Mouse (Mus musculus): Measurements from ENCODE around the gene Tuba1a. TPM values are rescaled to one million over a fixed set of nuclear protein-coding genes. Genes with fewer than 3 reads are reported as not detected.

Gene Tuba1a
- total and polyA plus RNA-seq, 2 experiments from 2014 or later = 15,641 to 20,461 TPM

GRCm38 (mm10) chr15:98901530-98901929 is 52.0 kb downstream of the Tuba1a start:
- Histone ChIP-seq H3K36me3 (ENCODE audit: insufficient read depth, low read length) (peaks cover 6% of the 10 kb centered on the region), H3K9me3 (ENCODE audit: low read length) (no peaks in the 10 kb centered on the region), H3K4me3 (ENCODE audit: low read depth, low read length) (no peak overlapping the region), H3K4me1 (ENCODE audit: insufficient read depth, low read length) (peaks cover 6% of the 10 kb centered on the region; the same call in 1 of the 2 replicates), H3K4me2 (ENCODE audit: low read depth, low read length, poor library complexity, severe bottlenecking) (no peak overlapping the region), H3K27me3 (ENCODE audit: insufficient read depth, low read length) (peaks cover 27% of the 10 kb centered on the region), H3K27ac (ENCODE audit: low read depth, low read length) (no peak overlapping the region), H3K9ac (replicated peaks; ENCODE audit: low read length, poor library complexity, severe bottlenecking) (no peak overlapping the region)
- no peak for DNase-seq (ENCODE audit: low spot score)
- no peak for ATAC-seq (ENCODE audit: low FRiP score)
- no peak for TF ChIP-seq CTCF (IDR thresholded peaks at IDR 0.05)
- whole genome bisulfite sequencing = 52% methylated on average over 1 of the region's 1 CpGs

Other genes with a start within 250 kb of the Tuba1a start
- 6.9 and 9.1 TPM in 2 replicates for gene Ccdc65, start 245.5 kb downstream of the Tuba1a start, total RNA-seq (2014; rRNA removed)
- 11.4 and 12.3 TPM in 2 replicates for gene Ccdc65, start 245.5 kb downstream of the Tuba1a start, polyA plus RNA-seq (2015; fragmentation: Nextera tagmentation; extraction: Ambion mirVana)
- gene Fkbp11, start 225.5 kb downstream of the Tuba1a start, total RNA-seq (2014; rRNA removed) = 1.0 and 2.8 TPM in 2 replicates
- gene Fkbp11, start 225.5 kb downstream of the Tuba1a start, polyA plus RNA-seq (2015; fragmentation: Nextera tagmentation; extraction: Ambion mirVana) = 4.4 and 5.4 TPM in 2 replicates
- gene Arf3, start 190.5 kb downstream of the Tuba1a start, total RNA-seq (2014; rRNA removed) = 122 and 144 TPM in 2 replicates
- 89.2 and 93.8 TPM in 2 replicates for gene Arf3, start 190.5 kb downstream of the Tuba1a start, polyA plus RNA-seq (2015; fragmentation: Nextera tagmentation; extraction: Ambion mirVana)
- gene Wnt10b, start 175.6 kb downstream of the Tuba1a start, total RNA-seq (2014; rRNA removed) = 0.38 and 1.5 TPM in 2 replicates
- gene Wnt10b, start 175.6 kb downstream of the Tuba1a start, polyA plus RNA-seq (2015; fragmentation: Nextera tagmentation; extraction: Ambion mirVana) = not detected in 2 replicates
- 0.33 TPM in 2 replicates for gene Wnt1, start 163.8 kb downstream of the Tuba1a start, total RNA-seq (2014; rRNA removed)
- 0.81 and 1.1 TPM in 2 replicates for gene Wnt1, start 163.8 kb downstream of the Tuba1a start, polyA plus RNA-seq (2015; fragmentation: Nextera tagmentation; extraction: Ambion mirVana)
- 5.5 and 7.3 TPM in 2 replicates for gene Ddn, start 144.2 kb downstream of the Tuba1a start, total RNA-seq (2014; rRNA removed)
- 0.51 and 0.64 TPM in 2 replicates for gene Ddn, start 144.2 kb downstream of the Tuba1a start, polyA plus RNA-seq (2015; fragmentation: Nextera tagmentation; extraction: Ambion mirVana)
- gene Prkag1, start 122.2 kb downstream of the Tuba1a start, total RNA-seq (2014; rRNA removed) = 45.1 and 50.6 TPM in 2 replicates
- gene Prkag1, start 122.2 kb downstream of the Tuba1a start, polyA plus RNA-seq (2015; fragmentation: Nextera tagmentation; extraction: Ambion mirVana) = 50.6 and 57.4 TPM in 2 replicates
- gene Kmt2d, start 82.5 kb downstream of the Tuba1a start, total RNA-seq (2014; rRNA removed) = 32.2 and 32.5 TPM in 2 replicates
- 5.6 and 7.7 TPM in 2 replicates for gene Kmt2d, start 82.5 kb downstream of the Tuba1a start, polyA plus RNA-seq (2015; fragmentation: Nextera tagmentation; extraction: Ambion mirVana)
- 9.4 and 10.1 TPM in 2 replicates for gene Rhebl1, start 59.2 kb downstream of the Tuba1a start, total RNA-seq (2014; rRNA removed)
- 30.7 and 31.1 TPM in 2 replicates for gene Rhebl1, start 59.2 kb downstream of the Tuba1a start, polyA plus RNA-seq (2015; fragmentation: Nextera tagmentation; extraction: Ambion mirVana)
- gene Dhh, start 55.2 kb downstream of the Tuba1a start, total RNA-seq (2014; rRNA removed) = 0.38 and 0.71 TPM in 2 replicates
- 0.18 and 0.22 TPM in 2 replicates for gene Dhh, start 55.2 kb downstream of the Tuba1a start, polyA plus RNA-seq (2015; fragmentation: Nextera tagmentation; extraction: Ambion mirVana)
- 46.0 and 56.9 TPM in 2 replicates for gene Lmbr1l, start 35.5 kb downstream of the Tuba1a start, total RNA-seq (2014; rRNA removed)
- 19.6 and 21.7 TPM in 2 replicates for gene Lmbr1l, start 35.5 kb downstream of the Tuba1a start, polyA plus RNA-seq (2015; fragmentation: Nextera tagmentation; extraction: Ambion mirVana)
- gene Tuba1b, start 19.1 kb downstream of the Tuba1a start, total RNA-seq (2014; rRNA removed) = 2,522 and 3,264 TPM in 2 replicates
- 1,582 and 1,796 TPM in 2 replicates for gene Tuba1b, start 19.1 kb downstream of the Tuba1a start, polyA plus RNA-seq (2015; fragmentation: Nextera tagmentation; extraction: Ambion mirVana)
- gene Gm49450, start 152 bp downstream of the Tuba1a start, total RNA-seq (2014; rRNA removed) = 1,797 and 2,945 TPM in 2 replicates
- not detected in 2 replicates for gene Gm49450, start 152 bp downstream of the Tuba1a start, polyA plus RNA-seq (2015; fragmentation: Nextera tagmentation; extraction: Ambion mirVana)
- gene Tuba1c, start 76.2 kb upstream of the Tuba1a start, total RNA-seq (2014; rRNA removed) = 18.2 and 22.6 TPM in 2 replicates
- 9.6 and 9.9 TPM in 2 replicates for gene Tuba1c, start 76.2 kb upstream of the Tuba1a start, polyA plus RNA-seq (2015; fragmentation: Nextera tagmentation; extraction: Ambion mirVana)
- 9.8 and 11.2 TPM in 2 replicates for gene Prph, start 101.5 kb upstream of the Tuba1a start, total RNA-seq (2014; rRNA removed)
- 8.0 and 9.1 TPM in 2 replicates for gene Prph, start 101.5 kb upstream of the Tuba1a start, polyA plus RNA-seq (2015; fragmentation: Nextera tagmentation; extraction: Ambion mirVana)
- gene Troap, start 120.9 kb upstream of the Tuba1a start, total RNA-seq (2014; rRNA removed) = 1.6 and 4.1 TPM in 2 replicates
- 1.4 and 2.1 TPM in 2 replicates for gene Troap, start 120.9 kb upstream of the Tuba1a start, polyA plus RNA-seq (2015; fragmentation: Nextera tagmentation; extraction: Ambion mirVana)
- 17.7 and 21.1 TPM in 2 replicates for gene C1ql4, start 134.1 kb upstream of the Tuba1a start, total RNA-seq (2014; rRNA removed)
- gene C1ql4, start 134.1 kb upstream of the Tuba1a start, polyA plus RNA-seq (2015; fragmentation: Nextera tagmentation; extraction: Ambion mirVana) = 8.5 and 9.2 TPM in 2 replicates
- 0.61 and 0.88 TPM in 2 replicates for gene Dnajc22, start 139.5 kb upstream of the Tuba1a start, total RNA-seq (2014; rRNA removed)
- gene Dnajc22, start 139.5 kb upstream of the Tuba1a start, polyA plus RNA-seq (2015; fragmentation: Nextera tagmentation; extraction: Ambion mirVana) = 1.3 and 1.6 TPM in 2 replicates
- 27.8 and 31.8 TPM in 2 replicates for gene Spats2, start 172.2 kb upstream of the Tuba1a start, total RNA-seq (2014; rRNA removed)
- 17.7 and 19.5 TPM in 2 replicates for gene Spats2, start 172.2 kb upstream of the Tuba1a start, polyA plus RNA-seq (2015; fragmentation: Nextera tagmentation; extraction: Ambion mirVana)